Mouse (Mus musculus): ENCODE measurements around the gene Selenof. TPM values are rescaled to one million over a fixed set of nuclear protein-coding genes. Genes with fewer than 3 reads are reported as not detected.

The Selenof gene
- polyA plus RNA-seq, 1 experiment from 2014 or later, result 571 TPM

GRCm38 (mm10) chr3:144617633-144618180 lies 47.6 kb downstream of the Selenof start:
- H3K36me3 ChIP-seq (ENCODE audit: control insufficient read depth, insufficient read depth), result no peaks in the 10 kb centered on the region
- H3K4me1 ChIP-seq (replicated peaks; ENCODE audit: control insufficient read depth, insufficient read depth, low read length), result 0 out of 2 replicates have a peak, but pooled peaks cover 2% of the 10 kb centered on the region
- 68% methylated on average over 10 of the region's 10 CpGs for WGBS
- H3K9ac ChIP-seq (ENCODE audit: low read depth, low read length), result no peak overlapping the region
- H3K27me3 ChIP-seq (replicated peaks; ENCODE audit: control insufficient read depth, insufficient read depth, low read length), result no peaks in the 10 kb centered on the region
- TF ChIP-seq CTCF (IDR thresholded peaks at IDR 0.05; ENCODE audit: low read depth), result no peak
- peak overlapping the region; percentile 6; the same call in 1 of the 2 replicates for H3K27ac ChIP-seq (ENCODE audit: low read depth, low read length)
- no peaks in the 10 kb centered on the region for H3K9me3 ChIP-seq (ENCODE audit: control insufficient read depth)
- ATAC-seq, result no peak
- no peak overlapping the region for H3K4me3 ChIP-seq (ENCODE audit: low read depth, low read length)
- no peak overlapping the region for H3K4me2 ChIP-seq (replicated peaks; ENCODE audit: low read depth)

- H3K4me2 ChIP-seq (replicated peaks; ENCODE audit: low read depth), result no peak overlapping the region
- H3K27ac ChIP-seq (ENCODE audit: low read depth, low read length), result no peak overlapping the region
- no peak overlapping the region for H3K9ac ChIP-seq (ENCODE audit: low read depth, low read length)
- TF ChIP-seq CTCF (IDR thresholded peaks at IDR 0.05; ENCODE audit: low read depth), result no peak
- H3K27me3 ChIP-seq (replicated peaks; ENCODE audit: control insufficient read depth, insufficient read depth, low read length), result no peaks in the 10 kb centered on the region
- no peaks in the 10 kb centered on the region for H3K36me3 ChIP-seq (ENCODE audit: control insufficient read depth, insufficient read depth)
- H3K4me3 ChIP-seq (ENCODE audit: low read depth, low read length), result no peak overlapping the region
- ATAC-seq, result no peak
- WGBS, result 70% methylated on average over 13 of the region's 13 CpGs
- H3K4me1 ChIP-seq (replicated peaks; ENCODE audit: control insufficient read depth, insufficient read depth, low read length), result no peaks in the 10 kb centered on the region
- no peaks in the 10 kb centered on the region for H3K9me3 ChIP-seq (ENCODE audit: control insufficient read depth)
Measured at GRCm38 (mm10) chr3:144622930-144623612, 53.0 kb downstream of the Selenof start.

- Histone ChIP-seq H3K27ac (ENCODE audit: low read depth, low read length) (no peak overlapping the region), H3K4me1 (replicated peaks; ENCODE audit: control insufficient read depth, insufficient read depth, low read length) (no peaks in the 10 kb centered on the region), H3K27me3 (replicated peaks; ENCODE audit: control insufficient read depth, insufficient read depth, low read length) (no peaks in the 10 kb centered on the region), H3K36me3 (ENCODE audit: control insufficient read depth, insufficient read depth) (no peaks in the 10 kb centered on the region), H3K4me3 (ENCODE audit: low read depth, low read length) (no peak overlapping the region), H3K9me3 (ENCODE audit: control insufficient read depth) (no peaks in the 10 kb centered on the region), H3K9ac (ENCODE audit: low read depth, low read length) (no peak overlapping the region), H3K4me2 (replicated peaks; ENCODE audit: low read depth) (no peak overlapping the region)
- TF ChIP-seq CTCF (IDR thresholded peaks at IDR 0.05; ENCODE audit: low read depth), result no peak
- ATAC-seq, result no peak
- WGBS, result 81% methylated on average over 5 of the region's 5 CpGs
Measured at GRCm38 (mm10) chr3:144625691-144626090, 55.6 kb downstream of the Selenof start.

GRCm38 (mm10) chr3:144628005-144628914 lies 58.2 kb downstream of the Selenof start:
- no peaks in the 10 kb centered on the region for H3K4me1 ChIP-seq (replicated peaks; ENCODE audit: control insufficient read depth, insufficient read depth, low read length)
- WGBS, result 60% methylated on average over 11 of the region's 11 CpGs
- no peaks in the 10 kb centered on the region for H3K27me3 ChIP-seq (replicated peaks; ENCODE audit: control insufficient read depth, insufficient read depth, low read length)
- no peak overlapping the region for H3K27ac ChIP-seq (ENCODE audit: low read depth, low read length)
- H3K9ac ChIP-seq (ENCODE audit: low read depth, low read length), result no peak overlapping the region
- no peaks in the 10 kb centered on the region for H3K36me3 ChIP-seq (ENCODE audit: control insufficient read depth, insufficient read depth)
- no peak for ATAC-seq
- TF ChIP-seq CTCF (IDR thresholded peaks at IDR 0.05; ENCODE audit: low read depth), result no peak
- no peaks in the 10 kb centered on the region for H3K9me3 ChIP-seq (ENCODE audit: control insufficient read depth)
- no peak overlapping the region for H3K4me2 ChIP-seq (replicated peaks; ENCODE audit: low read depth)
- H3K4me3 ChIP-seq (ENCODE audit: low read depth, low read length), result no peak overlapping the region

- Histone ChIP-seq H3K36me3 (ENCODE audit: control insufficient read depth, insufficient read depth) (no peaks in the 10 kb centered on the region), H3K4me2 (replicated peaks; ENCODE audit: low read depth) (no peak overlapping the region), H3K27me3 (replicated peaks; ENCODE audit: control insufficient read depth, insufficient read depth, low read length) (no peaks in the 10 kb centered on the region), H3K9me3 (ENCODE audit: control insufficient read depth) (no peaks in the 10 kb centered on the region), H3K4me3 (ENCODE audit: low read depth, low read length) (no peak overlapping the region), H3K27ac (ENCODE audit: low read depth, low read length) (no peak overlapping the region), H3K9ac (ENCODE audit: low read depth, low read length) (no peak overlapping the region), H3K4me1 (replicated peaks; ENCODE audit: control insufficient read depth, insufficient read depth, low read length) (no peaks in the 10 kb centered on the region)
- no peak for ATAC-seq
- no peak for TF ChIP-seq CTCF (IDR thresholded peaks at IDR 0.05; ENCODE audit: low read depth)
- WGBS, result 80% methylated on average over 3 of the region's 3 CpGs
Measured at GRCm38 (mm10) chr3:144628915-144629230, 58.8 kb downstream of the Selenof start.

- ATAC-seq, result no peak
- Histone ChIP-seq H3K36me3 (ENCODE audit: control insufficient read depth, insufficient read depth) (no peaks in the 10 kb centered on the region), H3K4me2 (replicated peaks; ENCODE audit: low read depth) (no peak overlapping the region), H3K27me3 (replicated peaks; ENCODE audit: control insufficient read depth, insufficient read depth, low read length) (no peaks in the 10 kb centered on the region), H3K9me3 (ENCODE audit: control insufficient read depth) (no peaks in the 10 kb centered on the region), H3K4me3 (ENCODE audit: low read depth, low read length) (no peak overlapping the region), H3K27ac (ENCODE audit: low read depth, low read length) (no peak overlapping the region), H3K4me1 (replicated peaks; ENCODE audit: control insufficient read depth, insufficient read depth, low read length) (no peaks in the 10 kb centered on the region), H3K9ac (ENCODE audit: low read depth, low read length) (no peak overlapping the region)
- TF ChIP-seq CTCF (IDR thresholded peaks at IDR 0.05; ENCODE audit: low read depth), result no peak
- 84% methylated on average over 5 of the region's 5 CpGs for WGBS
Measured at GRCm38 (mm10) chr3:144635236-144635635, 65.1 kb downstream of the Selenof start.
